Mouse (Mus musculus) olfactory bulb, adult 2 months (tissue): ENCODE data around the gene Arid3b.

Experiments
- CTCF ChIP-seq: fragments of 200-500 bp; IDR thresholded peaks from 2 replicates; pipeline ENCODE4 v1.5.1; 2012; ENCODE audit warnings: low read depth, mild to moderate bottlenecking, low read length, moderate library complexity; ENCODE audit not compliant: insufficient read depth
- POLR2A ChIP-seq: fragments of 200-500 bp; IDR thresholded peaks from 2 replicates; pipeline ENCODE4 v1.6.1; 2012; ENCODE audit warnings: mild to moderate bottlenecking, low read depth, low read length, moderate library complexity; ENCODE audit not compliant: insufficient read depth

DNA sequence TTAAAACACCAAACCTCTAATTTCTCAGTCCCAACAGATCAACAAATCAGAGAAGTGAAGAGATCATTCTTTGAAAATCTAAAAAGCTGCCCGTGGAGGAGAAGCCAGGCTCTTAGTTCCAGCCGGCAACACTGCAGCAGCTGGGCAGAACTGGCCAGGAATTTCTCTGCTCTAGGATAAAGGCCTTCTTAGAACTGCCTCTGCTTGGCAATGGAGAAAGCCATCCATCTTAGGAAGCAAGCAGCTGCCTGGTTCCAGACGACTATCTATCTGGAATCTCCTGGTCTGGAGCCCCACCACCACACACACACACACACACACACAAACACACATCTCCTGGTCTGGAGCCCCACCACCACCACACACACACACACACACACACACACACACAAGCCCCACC, 21.7 kb downstream of the Arid3b start:
- TF ChIP-seq CTCF (no peak), POLR2A (no peak)
